In genomic region chr16:17086669-17087193, GRCm38 (mm10) we compare ENCODE assay signal across 30 mouse cellular contexts. TPM values are rescaled to one million over a fixed set of nuclear protein-coding genes. Genes with fewer than 3 reads are reported as not detected.
DNase-seq lines count a peak whose midpoint lies in the region; ATAC-seq and TF ChIP-seq lines count a peak whose summit lies in the region.
"Had no signal": no experiment of that assay in that cellular context is flagged by ENCODE, and none has a peak within 500 bp of the region (broad histone marks: within the 10 kb centered on the region; RNA-seq: fewer than 3 reads in every experiment).

No protein-coding gene starts in this region.

- peak; percentile 31; the same call in 1 of the 2 replicates for TF ChIP-seq POLR2A in cortical plate, adult 2 months (IDR thresholded peaks at IDR 0.05; ENCODE audit: extremely low read depth, insufficient read depth, low read length)

- peak overlapping the region; percentile 11; the same call in 1 of the 2 replicates for H3K27ac ChIP-seq in limb, embryonic 13.5 days
- H3K27ac ChIP-seq in limb, embryonic 10.5 days, result no peak overlapping the region
- H3K27ac ChIP-seq in cortical plate, adult 2 months (ENCODE audit: insufficient read depth, low read length), result 0 out of 2 replicates have a peak overlapping the region, but pooled peaks have one; percentile 85
- H3K27ac ChIP-seq: embryonic facial prominence, embryonic 10.5 days; embryonic facial prominence, embryonic 15.5 days; forebrain, embryonic 12.5 days; hindbrain, embryonic 12.5 days; kidney, embryonic 15.5 days; liver, embryonic 12.5 days; neural tube, embryonic 12.5 days had no signal

- no peaks in the 10 kb centered on the region for H3K9me3 ChIP-seq in limb, embryonic 13.5 days
- no peaks in the 10 kb centered on the region for H3K9me3 ChIP-seq in limb, embryonic 10.5 days (replicated peaks)
- H3K9me3 ChIP-seq: embryonic facial prominence, embryonic 10.5 days; embryonic facial prominence, embryonic 15.5 days; forebrain, embryonic 12.5 days; hindbrain, embryonic 12.5 days; kidney, embryonic 15.5 days; liver, embryonic 12.5 days; neural tube, embryonic 12.5 days; stomach, embryonic 15.5 days had no signal

- TF ChIP-seq CTCF in cortical plate, adult 2 months (IDR thresholded peaks at IDR 0.05; ENCODE audit: extremely low read depth, insufficient read depth, low read length), result no peak

- intact Hi-C loops in gastrocnemius, postnatal 36 days (cut with DNase I), result no loop called here

- H3K4me2 ChIP-seq in limb, embryonic 13.5 days (replicated peaks), result no peak overlapping the region
- H3K4me2 ChIP-seq: embryonic facial prominence, embryonic 15.5 days; forebrain, embryonic 12.5 days; heart, embryonic 11.5 days; hindbrain, embryonic 12.5 days; kidney, embryonic 15.5 days; liver, embryonic 12.5 days; midbrain, embryonic 11.5 days; neural tube, embryonic 12.5 days; stomach, embryonic 15.5 days had no signal

- H3K9ac ChIP-seq in limb, embryonic 13.5 days, result no peak overlapping the region
- H3K9ac ChIP-seq: embryonic facial prominence, embryonic 15.5 days; forebrain, embryonic 12.5 days; forebrain, postnatal 0 days; hindbrain, embryonic 12.5 days; kidney, embryonic 15.5 days; liver, embryonic 12.5 days; liver, postnatal 0 days; neural tube, embryonic 12.5 days; stomach, embryonic 15.5 days had no signal

- WGBS in limb, embryonic 13.5 days, result 77% methylated on average over 13 of the region's 13 CpGs
- WGBS in limb, embryonic 10.5 days, result 85% methylated on average over 13 of the region's 13 CpGs

- H3K4me1 ChIP-seq in limb, embryonic 13.5 days, result no peaks in the 10 kb centered on the region
- no peaks in the 10 kb centered on the region for H3K4me1 ChIP-seq in limb, embryonic 10.5 days
- H3K4me1 ChIP-seq in cortical plate, adult 2 months (ENCODE audit: control insufficient read depth, insufficient read depth, low read length), result peaks cover 4% of the 10 kb centered on the region
- H3K4me1 ChIP-seq: embryonic facial prominence, embryonic 10.5 days; embryonic facial prominence, embryonic 15.5 days; forebrain, embryonic 12.5 days; hindbrain, embryonic 12.5 days; kidney, embryonic 15.5 days; liver, embryonic 12.5 days; neural tube, embryonic 12.5 days; stomach, embryonic 15.5 days had no signal

- no peak overlapping the region for H3K4me3 ChIP-seq in limb, embryonic 13.5 days
- no peak overlapping the region for H3K4me3 ChIP-seq in limb, embryonic 10.5 days
- H3K4me3 ChIP-seq in cortical plate, adult 2 months (ENCODE audit: insufficient read depth, low read length), result no peak overlapping the region
- H3K4me3 ChIP-seq: embryonic facial prominence, embryonic 10.5 days; embryonic facial prominence, embryonic 15.5 days; forebrain, embryonic 12.5 days; hindbrain, embryonic 12.5 days; kidney, embryonic 15.5 days; liver, embryonic 12.5 days; neural tube, embryonic 12.5 days; stomach, embryonic 15.5 days had no signal

- no peak for DNase-seq in frontal cortex, postnatal 14 days (ENCODE audit: low spot score in 2 of 2)
- DNase-seq in limb, embryonic 10.5 days (ENCODE audit: low spot score), result no peak
- DNase-seq in telencephalon, adult 2 months (ENCODE audit: low read depth, low spot score), result peak; percentile 45
- no peak for DNase-seq in gastrocnemius, postnatal 36 days
- DNase-seq: adrenal gland, postnatal 25 days; cerebellum, adult 18-20 months; cerebellum, postnatal 10 days; forebrain, postnatal 0 days; gastrocnemius, postnatal 14 days; heart, adult 11 months; heart, postnatal 36 days; kidney, adult 11 months; liver, postnatal 0 days; lung, postnatal 36 days; thymus, postnatal 25 days had no signal

- no peaks in the 10 kb centered on the region for H3K27me3 ChIP-seq in limb, embryonic 13.5 days
- no peaks in the 10 kb centered on the region for H3K27me3 ChIP-seq in limb, embryonic 10.5 days (ENCODE audit: low read depth, poor library complexity, severe bottlenecking)
- H3K27me3 ChIP-seq: embryonic facial prominence, embryonic 15.5 days; forebrain, embryonic 12.5 days; hindbrain, embryonic 12.5 days; kidney, embryonic 15.5 days; liver, embryonic 12.5 days; neural tube, embryonic 12.5 days; Patski; stomach, embryonic 15.5 days had no signal

- peak; percentile 75 for ATAC-seq in frontal cortex, adult (ENCODE audit: low TSS enrichment)
- ATAC-seq in limb, embryonic 13.5 days (ENCODE audit: low FRiP score, low read depth), result no peak
- ATAC-seq: forebrain, postnatal 0 days; liver, embryonic 12.5 days; liver, postnatal 0 days; midbrain, embryonic 16.5 days; Patski had no signal

- H3K36me3 ChIP-seq in limb, embryonic 13.5 days, result peaks cover 100% of the 10 kb centered on the region
- peaks cover 100% of the 10 kb centered on the region for H3K36me3 ChIP-seq in limb, embryonic 10.5 days

RNA-seq across cellular contexts. Expression of gene Ypel1, which starts 17.2 kb away (rescaled TPM):
- polyA plus RNA-seq in limb, embryonic 13.5 days (2015; fragmentation: Nextera tagmentation; extraction: Ambion mirVana), result 53.8 and 57.3 TPM in 2 replicates
- polyA plus RNA-seq in limb, embryonic 10.5 days (2016; fragmentation: Nextera tagmentation; extraction: Ambion mirVana), result 90.3 and 107 TPM in 2 replicates
- 32.6 and 33.0 TPM in 2 replicates for polyA plus RNA-seq in cortical plate, adult 2 months (2012; rRNA removed)
- total RNA-seq in gastrocnemius, postnatal 36 days (2021), result under 1 TPM; 0.69 to 0.94 TPM

RNA-seq across cellular contexts. Expression of gene Ppil2, which starts 24.3 kb away (rescaled TPM):
- polyA plus RNA-seq in limb, embryonic 13.5 days (2015; fragmentation: Nextera tagmentation; extraction: Ambion mirVana), result 150 and 158 TPM in 2 replicates
- 138 and 172 TPM in 2 replicates for polyA plus RNA-seq in limb, embryonic 10.5 days (2016; fragmentation: Nextera tagmentation; extraction: Ambion mirVana)
- 108 and 114 TPM in 2 replicates for polyA plus RNA-seq in cortical plate, adult 2 months (2012; rRNA removed)
- 10 to 100 TPM; 23.2 to 29.4 TPM for total RNA-seq in gastrocnemius, postnatal 36 days (2021)

RNA-seq across cellular contexts. Expression of gene 2610318N02Rik, which starts 38.2 kb away (rescaled TPM):
- 70.7 and 78.6 TPM in 2 replicates for polyA plus RNA-seq in limb, embryonic 13.5 days (2015; fragmentation: Nextera tagmentation; extraction: Ambion mirVana)
- 182 and 195 TPM in 2 replicates for polyA plus RNA-seq in limb, embryonic 10.5 days (2016; fragmentation: Nextera tagmentation; extraction: Ambion mirVana)
- 1.8 and 2.5 TPM in 2 replicates for polyA plus RNA-seq in cortical plate, adult 2 months (2012; rRNA removed)
- under 1 TPM in 1 of 2 experiments, not detected in 1; 0.92 TPM for total RNA-seq in gastrocnemius, postnatal 36 days (2021)
- total RNA-seq: gastrocnemius, postnatal 14 days; heart, postnatal 36 days had no signal

RNA-seq across cellular contexts. Expression of gene Sdf2l1, which starts 45.5 kb away (rescaled TPM):
- polyA plus RNA-seq in limb, embryonic 13.5 days (2015; fragmentation: Nextera tagmentation; extraction: Ambion mirVana), result 47.7 and 58.0 TPM in 2 replicates
- polyA plus RNA-seq in limb, embryonic 10.5 days (2016; fragmentation: Nextera tagmentation; extraction: Ambion mirVana), result 87.4 and 114 TPM in 2 replicates
- polyA plus RNA-seq in cortical plate, adult 2 months (2012; rRNA removed), result 16.7 and 18.4 TPM in 2 replicates
- 1 to 10 TPM; 3.8 to 4.8 TPM for total RNA-seq in gastrocnemius, postnatal 36 days (2021)

RNA-seq across cellular contexts. Expression of gene Ydjc, which starts 57.7 kb away (rescaled TPM):
- 7.2 and 7.6 TPM in 2 replicates for polyA plus RNA-seq in limb, embryonic 13.5 days (2015; fragmentation: Nextera tagmentation; extraction: Ambion mirVana)
- 4.1 and 7.0 TPM in 2 replicates for polyA plus RNA-seq in limb, embryonic 10.5 days (2016; fragmentation: Nextera tagmentation; extraction: Ambion mirVana)
- polyA plus RNA-seq in cortical plate, adult 2 months (2012; rRNA removed), result 30.5 and 30.6 TPM in 2 replicates
- total RNA-seq in gastrocnemius, postnatal 36 days (2021), result under 1 TPM in 1 of 2 experiments, not detected in 1; 0.20 TPM

Comparison
In these comparisons a context has a peak if more than half of its experiments do, and no peak if none do; other contexts are left out.
1. RNA of gene 2610318N02Rik, which starts 38.2 kb away (polyA plus RNA-seq): 182 to 195 TPM in limb, embryonic 10.5 days and 70.7 to 78.6 TPM in limb, embryonic 13.5 days; 1.8 to 2.5 TPM in cortical plate, adult 2 months; every median in the first group is over 10 times any median in the second.